Mouse (Mus musculus) C2C12 (cell line): ENCODE results near the gene Prrxl1. TPM values are rescaled to one million over a fixed set of nuclear protein-coding genes. Genes with fewer than 3 reads are reported as not detected.

ENCODE experiments used
- H3K27me3 ChIP-seq: one replicate; pipeline ENCODE4 v1.6.1; 2011; ENCODE audit not compliant: control insufficient read depth, insufficient read depth, insufficient read length
- H3K36me3 ChIP-seq: one replicate; pipeline ENCODE4 v1.6.1; 2011; ENCODE audit not compliant: control insufficient read depth, insufficient read depth
- H3K4me3 ChIP-seq: one replicate; pipeline ENCODE4 v1.5.1; 2011; ENCODE audit warnings: mild to moderate bottlenecking, control low read depth; ENCODE audit not compliant: poor library complexity, insufficient read depth, severe bottlenecking
- H3K79me2 ChIP-seq: one replicate; pipeline ENCODE4 v1.6.1; 2011; ENCODE audit not compliant: control insufficient read depth, insufficient read depth
- H3K79me3 ChIP-seq: one replicate; pipeline ENCODE4 v1.6.1; 2011; ENCODE audit warnings: low read depth, control low read depth
- H3ac ChIP-seq: one replicate; pipeline ENCODE3; 2011; ENCODE audit warnings: low read depth; ENCODE audit not compliant: control insufficient read depth, insufficient read length
- CEBPB ChIP-seq: IDR thresholded peaks from one replicate; pipeline ENCODE4 v1.6.1; 2011; ENCODE audit warnings: low read depth, mild to moderate bottlenecking, control low read depth, moderate library complexity
- CTCF ChIP-seq: IDR thresholded peaks from one replicate; pipeline ENCODE4 v1.5.1; 2011; ENCODE audit not compliant: control insufficient read depth, insufficient read depth, insufficient read length
- FOSL1 ChIP-seq: IDR thresholded peaks from one replicate; pipeline ENCODE4 v1.8.0; 2011; ENCODE audit warnings: mild to moderate bottlenecking, low read length; ENCODE audit not compliant: poor library complexity, insufficient read depth, severe bottlenecking
- MAX ChIP-seq: IDR thresholded peaks from one replicate; pipeline ENCODE4 v1.6.1; 2011; ENCODE audit warnings: mild to moderate bottlenecking, control low read depth
- MYOD1 ChIP-seq: IDR thresholded peaks from one replicate; pipeline ENCODE4 v1.6.1; 2011; ENCODE audit warnings: low read depth; ENCODE audit not compliant: control insufficient read depth, insufficient read length
- MYOG ChIP-seq: IDR thresholded peaks from one replicate; pipeline ENCODE4 v1.6.1; 2011; ENCODE audit not compliant: control insufficient read depth, insufficient read length; ENCODE audit errors: extremely low read depth
- USF1 ChIP-seq: IDR thresholded peaks from one replicate; pipeline ENCODE4 v1.6.1; 2011; ENCODE audit warnings: low read depth, mild to moderate bottlenecking, control low read depth, moderate library complexity
- polyA plus RNA-seq: library from polyadenylated mRNA; unstranded; fragments of >200 nt; fragmentation: generic; extraction: Trizol; gene quantifications from one replicate; pipeline ENCODE4 v1.2.1, GENCODE M21; 2012; ENCODE audit warnings: missing spikeins

Gene Prrxl1
- polyA plus RNA-seq, 1 experiment = not detected

- Histone ChIP-seq H3K79me2 (no peaks in the 10 kb centered on the region), H3K79me3 (no peaks in the 10 kb centered on the region), H3K36me3 (no peaks in the 10 kb centered on the region), H3K27me3 (peaks cover 28% of the 10 kb centered on the region), H3ac (no peak overlapping the region), H3K4me3 (no peak overlapping the region)
- no peak for TF ChIP-seq USF1
- TF ChIP-seq CEBPB = no peak
- TF ChIP-seq CTCF = no peak
- TF ChIP-seq MYOG = no peak
- TF ChIP-seq FOSL1 = no peak
- TF ChIP-seq MYOD1 = no peak
- TF ChIP-seq MAX = no peak
Measured at GRCm38 (mm10) chr14:32684735-32685105, 85.5 kb downstream of the Prrxl1 start.

- no peak within 1 kb of the TSS for H3ac ChIP-seq
- H3K4me3 ChIP-seq = no peak within 1 kb of the TSS
- peaks cover 26% of the 10 kb centered on the region for H3K27me3 ChIP-seq
- no peaks in the 10 kb centered on the region for H3K79me3 ChIP-seq
- H3K36me3 ChIP-seq = no peaks in the 10 kb centered on the region
- no peaks in the 10 kb centered on the region for H3K79me2 ChIP-seq
- TF ChIP-seq MAX (no peak), MYOD1 (no peak), MYOG (no peak), CTCF (no peak), CEBPB (no peak), FOSL1 (no peak), USF1 (no peak)
Measured at GRCm38 (mm10) chr14:32685124-32685826, 86.1 kb downstream of the Prrxl1 start, which contains the start of gene 3425401B19Rik. Gene 3425401B19Rik, minus strand, starts transcription at chr14:32685293.

- no peak for TF ChIP-seq CTCF
- TF ChIP-seq CEBPB = no peak
- no peak for TF ChIP-seq USF1
- no peak for TF ChIP-seq MYOG
- no peak for TF ChIP-seq MAX
- TF ChIP-seq MYOD1 = no peak
- no peak for TF ChIP-seq FOSL1
- peaks cover 50% of the 10 kb centered on the region for H3K27me3 ChIP-seq
- no peaks in the 10 kb centered on the region for H3K79me3 ChIP-seq
- H3ac ChIP-seq = no peak overlapping the region
- H3K4me3 ChIP-seq = no peak overlapping the region
- H3K79me2 ChIP-seq = no peaks in the 10 kb centered on the region
- no peaks in the 10 kb centered on the region for H3K36me3 ChIP-seq
Measured at GRCm38 (mm10) chr14:32695906-32696305, 96.7 kb downstream of the Prrxl1 start.

GRCm38 (mm10) chr14:32696344-32696743, 97.1 kb downstream of the Prrxl1 start:
- Histone ChIP-seq H3K27me3 (peaks cover 55% of the 10 kb centered on the region), H3ac (no peak overlapping the region), H3K79me2 (no peaks in the 10 kb centered on the region), H3K4me3 (no peak overlapping the region), H3K79me3 (no peaks in the 10 kb centered on the region), H3K36me3 (no peaks in the 10 kb centered on the region)
- TF ChIP-seq CEBPB (no peak), FOSL1 (no peak)

GRCm38 (mm10) chr14:32697774-32698173, 98.6 kb downstream of the Prrxl1 start:
- TF ChIP-seq FOSL1 (no peak), MAX (no peak), CEBPB (no peak), USF1 (no peak), MYOG (no peak), CTCF (no peak), MYOD1 (no peak)
- H3K79me2 ChIP-seq = no peaks in the 10 kb centered on the region
- no peak overlapping the region for H3ac ChIP-seq
- no peaks in the 10 kb centered on the region for H3K36me3 ChIP-seq
- H3K4me3 ChIP-seq = no peak overlapping the region
- H3K27me3 ChIP-seq = peaks cover 59% of the 10 kb centered on the region
- H3K79me3 ChIP-seq = no peaks in the 10 kb centered on the region

- no peaks in the 10 kb centered on the region for H3K79me2 ChIP-seq
- no peak for TF ChIP-seq USF1
- TF ChIP-seq MAX = no peak
- TF ChIP-seq MYOG = no peak
- TF ChIP-seq FOSL1 = no peak
- TF ChIP-seq MYOD1 = no peak
- TF ChIP-seq CTCF = no peak
- TF ChIP-seq CEBPB = no peak
- no peak overlapping the region for H3K4me3 ChIP-seq
- H3K36me3 ChIP-seq = no peaks in the 10 kb centered on the region
- H3K27me3 ChIP-seq = peaks cover 57% of the 10 kb centered on the region
- H3ac ChIP-seq = no peak overlapping the region
- H3K79me3 ChIP-seq = no peaks in the 10 kb centered on the region
Measured at GRCm38 (mm10) chr14:32698556-32698955, 99.3 kb downstream of the Prrxl1 start.
